In genomic region chr6:127179056-127179759, GRCm38 (mm10) we compare ENCODE assay signal across 12 mouse cellular contexts. TPM values are rescaled to one million over a fixed set of nuclear protein-coding genes. Genes with fewer than 3 reads are reported as not detected.
A peak's percentile ranks its signal among the peaks of the same experiment; 100 is the strongest.
DNase-seq lines count a peak whose midpoint lies in the region.
"Had no signal": no experiment of that assay in that cellular context is flagged by ENCODE, and none has a peak within 500 bp of the region (broad histone marks: within the 10 kb centered on the region; RNA-seq: fewer than 3 reads in every experiment).

No protein-coding gene starts in this region.

- intact Hi-C loops in left cerebral cortex, postnatal 4 days (cut with DNase I): no loop called here
- intact Hi-C loops in heart, postnatal 36 days (cut with DNase I): no loop called here

- DNase-seq in cerebellum, postnatal 14 days: peak; percentile 43 to 61
- DNase-seq in cerebellum, adult 11-12 months: no peak
- DNase-seq in left cerebral cortex, postnatal 4 days: peak; percentile 85
- no peak for DNase-seq in left cerebral cortex, adult 11 months (ENCODE audit: low spot score)
- peak; percentile 30 for DNase-seq in right cerebral cortex, postnatal 4 days
- DNase-seq in right cerebral cortex, postnatal 36 days (ENCODE audit: low spot score in 2 of 2): no peak
- no peak for DNase-seq in heart, postnatal 36 days
- DNase-seq in heart, adult 18-20 months: no peak
- DNase-seq: adrenal gland, postnatal 14 days; cerebellum, postnatal 36 days; liver; lung, adult 2 months had no signal

RNA-seq across cellular contexts. Expression of gene Ccnd2, which starts 27.2 kb away (rescaled TPM):
- 100 to 1,000 TPM; 139 to 147 TPM for total RNA-seq in left cerebral cortex, postnatal 4 days (2021)
- total RNA-seq in heart, postnatal 36 days (2021): 100 to 1,000 TPM; 107 to 138 TPM
- 100 to 1,000 TPM; 161 to 164 TPM for total RNA-seq in heart, adult 18-20 months (2021)

Comparison
In these comparisons a context has a peak if more than half of its experiments do, and no peak if none do; other contexts are left out.
1. DNase-seq: peak in cerebellum, postnatal 14 days (2 of 2), left cerebral cortex, postnatal 4 days (single experiment) and right cerebral cortex, postnatal 4 days (single experiment); none in cerebellum, adult 11-12 months (single experiment), left cerebral cortex, adult 11 months (single experiment), right cerebral cortex, postnatal 36 days (0 of 2), heart, postnatal 36 days (0 of 2) and heart, adult 18-20 months (0 of 2).